Mouse (Mus musculus): Measurements from ENCODE around the gene Rnase12. TPM values are rescaled to one million over a fixed set of nuclear protein-coding genes. Genes with fewer than 3 reads are reported as not detected.
A peak's percentile ranks its signal among the peaks of the same experiment; 100 is the strongest.

Gene Rnase12
- polyA plus RNA-seq, 2 experiments from 2014 or later, result not detected

DNA sequence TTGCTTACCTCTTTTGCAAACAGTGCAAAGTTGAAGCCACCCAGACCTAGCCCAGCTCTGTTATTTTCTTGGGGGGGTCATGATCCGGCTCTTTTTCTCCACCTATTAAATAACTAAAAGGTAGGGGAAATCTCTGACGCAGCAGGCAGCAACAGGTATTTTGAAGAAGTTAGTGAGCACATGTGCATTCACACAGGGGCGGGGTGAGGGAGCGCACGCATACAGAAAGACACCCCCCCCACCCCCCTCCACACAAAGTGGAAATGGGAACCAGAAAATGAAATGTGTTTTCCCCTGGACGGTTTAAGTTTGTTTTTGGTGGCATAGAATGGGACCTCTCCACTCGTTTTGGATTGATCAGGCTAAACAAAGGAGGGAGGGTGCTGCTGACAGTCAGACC lies 26.3 kb upstream of the Rnase12 start:
- no peak for ATAC-seq

- peak; percentile 48 for ATAC-seq
These were observed 25.4 kb upstream of the Rnase12 start for GRCm38 (mm10) chr14:51082599-51083581.

GRCm38 (mm10) chr14:51081035-51081434 lies 23.6 kb upstream of the Rnase12 start:
- no peak for ATAC-seq

- no peak for ATAC-seq
These were observed 21.7 kb upstream of the Rnase12 start for GRCm38 (mm10) chr14:51079180-51079579.

DNA sequence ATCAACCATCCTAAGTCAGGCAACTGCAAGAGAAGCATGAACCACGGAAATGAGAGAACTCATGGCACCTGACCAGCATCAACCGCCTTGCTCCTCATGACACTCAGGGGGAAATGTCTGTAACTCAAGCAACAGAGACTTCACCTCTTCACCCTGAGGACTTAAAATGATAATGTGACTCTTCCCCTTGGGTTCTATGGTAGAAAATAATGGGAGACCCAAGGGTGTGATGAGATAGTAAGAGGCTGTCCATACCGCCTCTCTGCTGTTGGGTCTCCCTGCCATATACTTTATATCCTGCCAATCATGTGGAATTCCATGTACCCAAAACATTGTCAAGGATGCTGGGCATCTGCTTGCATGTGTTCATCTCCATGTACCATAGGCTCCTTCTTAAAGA lies 16.9 kb upstream of the Rnase12 start, which contains the start of gene Olfr750:
Gene Olfr750, minus strand, starts transcription at position 101 of the 400 bp plus-strand sequence.
- ATAC-seq, result no peak

- ATAC-seq, result no peak
These were observed 12.2 kb upstream of the Rnase12 start for GRCm38 (mm10) chr14:51069617-51070016.

DNA sequence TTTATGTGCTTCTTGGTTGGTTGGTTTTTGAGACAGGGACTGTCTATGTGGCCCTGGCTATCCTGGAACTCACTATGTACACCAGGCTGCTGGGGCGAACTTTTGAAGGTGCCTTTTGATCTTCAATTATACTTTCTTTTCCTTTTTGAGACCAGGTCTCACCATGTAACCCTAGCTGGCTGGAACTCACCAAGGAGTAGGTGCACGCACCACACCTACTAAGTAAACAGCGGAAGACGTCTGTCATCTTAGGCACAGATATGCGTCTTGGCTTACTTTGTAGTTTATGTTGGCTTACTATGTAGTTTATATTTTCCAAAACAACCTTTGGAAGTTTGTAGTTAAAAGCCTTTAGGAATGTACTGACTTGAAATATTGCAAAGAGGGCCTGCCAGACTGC lies 11.5 kb upstream of the Rnase12 start:
- no peak for ATAC-seq

DNA sequence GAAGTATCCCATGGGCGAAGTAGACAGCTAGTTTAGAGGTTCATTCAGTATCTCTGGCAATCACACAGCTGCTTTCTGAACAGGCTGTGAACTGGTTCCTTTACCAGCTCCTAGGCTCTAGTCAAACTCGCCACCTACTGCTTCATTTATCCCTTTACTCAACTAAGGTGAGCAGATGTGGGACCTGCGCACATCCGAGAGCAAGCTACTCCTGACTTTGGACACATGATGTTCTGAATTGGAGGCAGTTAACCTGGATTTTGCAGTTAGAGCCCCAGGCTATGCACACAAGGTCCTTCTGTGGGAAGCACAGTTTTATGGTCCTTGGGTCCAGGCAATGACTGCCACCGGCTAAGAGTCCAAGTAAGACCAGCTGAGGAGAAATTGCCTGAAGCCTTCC lies 3.3 kb upstream of the Rnase12 start:
- ATAC-seq, result no peak

DNA sequence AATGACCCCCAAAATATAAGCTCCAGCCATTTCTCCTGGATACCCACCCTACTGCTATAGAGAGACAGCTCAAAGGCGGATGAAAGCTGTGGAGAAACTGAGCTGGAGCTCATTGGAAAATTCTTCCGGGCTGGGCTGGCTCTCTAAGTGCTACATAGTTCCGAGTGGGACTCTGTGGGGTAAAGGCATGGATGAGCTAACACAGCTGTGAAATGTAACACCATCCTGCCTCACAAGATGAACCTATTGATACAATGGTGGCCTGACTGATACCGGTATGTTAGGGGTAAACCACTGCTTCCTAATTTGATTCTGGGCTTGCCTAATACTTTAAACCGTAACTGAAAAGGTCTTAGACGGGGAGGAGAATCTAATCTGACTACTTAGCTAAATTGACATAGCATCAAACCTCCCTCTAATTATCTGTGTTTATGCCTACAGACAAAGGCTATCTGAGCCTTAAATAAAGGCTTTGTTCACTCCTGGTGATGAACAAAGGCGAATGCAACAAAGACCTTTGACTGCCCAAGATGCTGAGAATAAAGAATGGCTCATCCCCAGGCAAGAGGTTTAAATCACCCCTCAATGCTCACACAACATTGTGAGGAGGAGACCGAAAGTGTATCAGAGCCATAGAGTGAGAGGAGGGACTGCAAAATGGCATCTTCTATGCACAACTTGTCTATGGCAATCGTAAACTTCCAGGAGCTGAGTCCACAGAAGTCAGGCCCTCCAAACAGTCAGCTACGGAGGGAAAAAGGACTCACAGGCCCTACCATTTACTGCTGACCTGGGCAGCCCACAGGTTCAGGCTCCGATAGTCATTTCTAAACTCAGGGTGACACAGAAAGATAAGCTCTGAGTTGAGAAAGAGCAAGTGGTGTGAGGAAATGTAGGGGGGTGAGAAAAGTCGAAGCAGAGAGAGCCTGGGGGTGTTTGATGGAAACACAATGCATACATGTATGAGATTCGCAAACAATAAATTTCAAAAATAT lies 2.9 kb downstream of the Rnase12 start:
- ATAC-seq, result no peak

DNA sequence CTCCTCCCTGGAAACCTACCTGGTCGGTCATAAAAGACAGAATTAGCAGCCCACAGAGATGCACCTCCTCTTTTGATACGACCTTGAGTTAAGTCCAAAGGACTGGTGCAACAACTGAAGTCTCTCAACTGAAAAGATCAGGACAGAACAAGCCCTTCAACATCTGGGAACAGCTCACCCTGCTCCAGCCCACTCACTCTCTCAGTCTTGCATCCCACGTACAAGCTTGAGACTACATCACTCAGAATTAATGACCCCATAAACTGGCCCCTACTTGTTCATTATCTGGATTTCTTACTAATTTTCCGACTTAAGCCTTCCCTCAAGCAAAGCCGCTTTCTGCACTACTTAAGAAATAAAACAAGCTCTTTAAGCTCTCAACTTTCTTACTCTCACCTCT lies 4.3 kb downstream of the Rnase12 start:
- ATAC-seq, result no peak

DNA sequence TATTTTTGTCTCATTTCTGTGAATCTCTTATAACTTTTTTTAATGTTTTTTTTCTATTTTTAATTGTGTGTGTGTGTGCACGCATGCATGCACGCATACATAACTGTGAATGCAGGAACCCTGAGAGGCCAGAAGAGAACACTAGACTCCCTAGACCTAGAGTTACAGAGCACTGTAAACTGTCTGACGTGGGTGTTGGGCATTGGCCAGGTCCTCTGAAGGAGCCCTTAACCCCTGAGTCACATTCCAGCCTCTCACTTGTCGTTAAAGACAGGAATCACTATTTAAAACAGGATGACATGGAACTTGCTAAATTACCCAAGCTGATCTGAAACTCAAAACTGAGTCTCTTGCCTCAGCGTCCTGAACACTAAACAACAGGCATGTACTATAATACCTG lies 5.5 kb downstream of the Rnase12 start:
- no peak for ATAC-seq

- ATAC-seq, result no peak
These were observed 7.4 kb downstream of the Rnase12 start, which contains the start of gene Rnase11 for GRCm38 (mm10) chr14:51050063-51050462. Gene Rnase11 (minus strand): TSS chr14:51050163.

GRCm38 (mm10) chr14:51047846-51048245 lies 9.6 kb downstream of the Rnase12 start:
- no peak for ATAC-seq

- ATAC-seq, result no peak
These were observed 15.7 kb downstream of the Rnase12 start, which contains the start of gene Rnase9 for GRCm38 (mm10) chr14:51041769-51042168. Gene Rnase9 (minus strand): TSS chr14:51041869.

- ATAC-seq, result no peak
These were observed 21.2 kb downstream of the Rnase12 start for GRCm38 (mm10) chr14:51036214-51036613.

DNA sequence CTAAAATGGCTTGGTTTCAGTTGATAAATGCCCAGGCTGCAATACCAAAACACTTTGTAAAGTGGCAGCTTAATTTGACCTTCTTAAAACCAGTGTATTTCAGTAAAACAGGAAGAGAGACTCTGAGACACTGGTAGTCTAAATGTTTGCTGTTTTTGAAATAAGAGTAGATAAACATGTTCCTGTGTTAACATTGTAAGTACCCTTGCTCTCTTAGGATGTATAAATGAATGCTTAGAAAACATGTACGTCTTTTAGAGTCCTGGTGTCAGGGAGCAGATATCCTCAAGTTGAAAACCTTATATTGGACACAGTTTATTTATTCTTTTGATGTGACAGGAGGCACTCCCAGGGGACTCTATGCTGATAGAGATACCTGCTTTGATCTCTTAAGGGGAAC lies 22.3 kb downstream of the Rnase12 start:
- no peak for ATAC-seq

- no peak for ATAC-seq
These were observed 29.9 kb downstream of the Rnase12 start for GRCm38 (mm10) chr14:51027387-51028155.

- peak; percentile 90 for ATAC-seq
These were observed 30.9 kb downstream of the Rnase12 start for GRCm38 (mm10) chr14:51026391-51027133.

- ATAC-seq, result no peak
These were observed 32.6 kb downstream of the Rnase12 start for GRCm38 (mm10) chr14:51024820-51025219.

DNA sequence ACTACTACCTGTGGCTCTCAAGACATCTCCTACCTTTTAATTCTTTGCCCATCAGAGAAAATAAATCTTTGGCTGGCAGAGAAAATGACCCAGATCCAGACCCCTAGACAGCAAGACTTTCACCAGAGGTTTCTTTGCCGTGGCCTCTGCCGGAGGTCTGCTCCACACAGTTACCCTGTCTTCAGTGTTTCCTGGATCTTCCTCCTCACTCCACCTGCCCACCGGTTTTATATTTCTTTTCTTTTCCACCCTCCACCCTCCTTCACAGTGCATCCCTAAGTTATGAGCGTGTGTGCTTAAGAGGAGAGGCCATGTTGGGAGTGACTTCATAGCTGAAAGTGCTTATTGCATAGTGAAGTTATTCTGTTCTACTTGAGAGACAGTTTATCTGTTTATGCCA lies 34.0 kb downstream of the Rnase12 start:
- ATAC-seq, result no peak

DNA sequence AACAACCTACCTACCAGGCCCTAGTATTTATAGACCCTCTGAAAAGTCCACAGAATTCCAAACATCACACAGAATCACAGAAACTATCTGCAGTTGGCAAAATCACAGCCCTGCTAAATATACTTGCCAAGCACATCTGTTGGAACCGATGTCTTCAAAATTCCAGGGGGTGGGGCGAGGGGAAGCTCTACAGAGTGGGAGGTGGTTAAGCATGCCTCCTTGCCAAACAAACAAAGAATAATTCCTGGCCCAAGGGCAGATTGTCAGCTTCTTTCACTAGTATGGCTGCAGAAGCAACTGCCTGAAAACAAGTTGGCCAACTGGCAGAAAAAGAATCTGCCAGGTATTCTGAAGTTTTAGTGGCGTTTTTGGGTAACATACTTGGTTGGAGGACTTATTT lies 40.2 kb downstream of the Rnase12 start:
- ATAC-seq, result no peak
